Mouse (Mus musculus): ENCODE measurements around the gene Cstf2t. TPM values are rescaled to one million over a fixed set of nuclear protein-coding genes. Genes with fewer than 3 reads are reported as not detected.

The Cstf2t gene
- 21.2 and 24.0 TPM in 2 replicates for total RNA-seq (2015)
- total RNA-seq (2017): 30.8 and 31.8 TPM in 2 replicates

GRCm38 (mm10) chr19:31082662-31083429, at the start of gene Cstf2t:
Gene Cstf2t, plus strand, starts transcription at chr19:31082837.
- ATAC-seq (ENCODE audit: poor library complexity, severe bottlenecking): peak; percentile 97

- ATAC-seq (ENCODE audit: poor library complexity, severe bottlenecking): no peak
Observed at GRCm38 (mm10) chr19:31038951-31039350, 43.7 kb upstream of the Cstf2t start.

- no peak for ATAC-seq (ENCODE audit: poor library complexity, severe bottlenecking)
Observed at GRCm38 (mm10) chr19:31040948-31041847, 41.4 kb upstream of the Cstf2t start.

- ATAC-seq (ENCODE audit: poor library complexity, severe bottlenecking): no peak
Observed at GRCm38 (mm10) chr19:31046601-31047000, 36.0 kb upstream of the Cstf2t start.

GRCm38 (mm10) chr19:31064740-31065139, 17.9 kb upstream of the Cstf2t start:
- ATAC-seq (ENCODE audit: poor library complexity, severe bottlenecking): no peak

- ATAC-seq (ENCODE audit: poor library complexity, severe bottlenecking): no peak
Observed at GRCm38 (mm10) chr19:31065206-31065781, 17.3 kb upstream of the Cstf2t start.

- ATAC-seq (ENCODE audit: poor library complexity, severe bottlenecking): no peak
Observed at GRCm38 (mm10) chr19:31073959-31074716, 8.5 kb upstream of the Cstf2t start.

- no peak for ATAC-seq (ENCODE audit: poor library complexity, severe bottlenecking)
Observed at GRCm38 (mm10) chr19:31074717-31075063, 7.9 kb upstream of the Cstf2t start.

GRCm38 (mm10) chr19:31076106-31076505, 6.5 kb upstream of the Cstf2t start:
- no peak for ATAC-seq (ENCODE audit: poor library complexity, severe bottlenecking)

- no peak for ATAC-seq (ENCODE audit: poor library complexity, severe bottlenecking)
Observed at GRCm38 (mm10) chr19:31078241-31078640, 4.4 kb upstream of the Cstf2t start.

GRCm38 (mm10) chr19:31082226-31082625, 411 bp upstream of the Cstf2t start:
- peak; percentile 4; the same call in 1 of the 2 replicates for ATAC-seq (ENCODE audit: poor library complexity, severe bottlenecking)

- no peak for ATAC-seq (ENCODE audit: poor library complexity, severe bottlenecking)
Observed at GRCm38 (mm10) chr19:31083761-31084160, 1.1 kb downstream of the Cstf2t start.

- ATAC-seq (ENCODE audit: poor library complexity, severe bottlenecking): no peak
Observed at GRCm38 (mm10) chr19:31097857-31098256, 15.2 kb downstream of the Cstf2t start.

- no peak for ATAC-seq (ENCODE audit: poor library complexity, severe bottlenecking)
Observed at GRCm38 (mm10) chr19:31099369-31099768, 16.7 kb downstream of the Cstf2t start.

- ATAC-seq (ENCODE audit: poor library complexity, severe bottlenecking): no peak
Observed at GRCm38 (mm10) chr19:31104764-31105163, 22.1 kb downstream of the Cstf2t start.

GRCm38 (mm10) chr19:31106036-31106435, 23.4 kb downstream of the Cstf2t start:
- no peak for ATAC-seq (ENCODE audit: poor library complexity, severe bottlenecking)

GRCm38 (mm10) chr19:31106835-31107554, 24.4 kb downstream of the Cstf2t start:
- ATAC-seq (ENCODE audit: poor library complexity, severe bottlenecking): no peak

GRCm38 (mm10) chr19:31114690-31115089, 32.1 kb downstream of the Cstf2t start:
- no peak for ATAC-seq (ENCODE audit: poor library complexity, severe bottlenecking)

- ATAC-seq (ENCODE audit: poor library complexity, severe bottlenecking): no peak
Observed at GRCm38 (mm10) chr19:31124628-31125027, 42.0 kb downstream of the Cstf2t start.

- no peak for ATAC-seq (ENCODE audit: poor library complexity, severe bottlenecking)
Observed at GRCm38 (mm10) chr19:31132614-31133013, 50.0 kb downstream of the Cstf2t start.

Measured in megakaryocyte, adult 5-6 weeks (primary cell).